Mouse (Mus musculus) thymus, postnatal 4 days (tissue): ENCODE data around the gene N4bp2l2.
"Not testable (repeated sequence)": the region's sequence is repeated elsewhere in the genome, so short reads cannot be mapped to it uniquely, and the experiment has no call there.

ENCODE experiments used
- DNase-seq: peaks from one replicate; pipeline ENCODE4 v3.0.0; 2021

Gene N4bp2l2

DNA sequence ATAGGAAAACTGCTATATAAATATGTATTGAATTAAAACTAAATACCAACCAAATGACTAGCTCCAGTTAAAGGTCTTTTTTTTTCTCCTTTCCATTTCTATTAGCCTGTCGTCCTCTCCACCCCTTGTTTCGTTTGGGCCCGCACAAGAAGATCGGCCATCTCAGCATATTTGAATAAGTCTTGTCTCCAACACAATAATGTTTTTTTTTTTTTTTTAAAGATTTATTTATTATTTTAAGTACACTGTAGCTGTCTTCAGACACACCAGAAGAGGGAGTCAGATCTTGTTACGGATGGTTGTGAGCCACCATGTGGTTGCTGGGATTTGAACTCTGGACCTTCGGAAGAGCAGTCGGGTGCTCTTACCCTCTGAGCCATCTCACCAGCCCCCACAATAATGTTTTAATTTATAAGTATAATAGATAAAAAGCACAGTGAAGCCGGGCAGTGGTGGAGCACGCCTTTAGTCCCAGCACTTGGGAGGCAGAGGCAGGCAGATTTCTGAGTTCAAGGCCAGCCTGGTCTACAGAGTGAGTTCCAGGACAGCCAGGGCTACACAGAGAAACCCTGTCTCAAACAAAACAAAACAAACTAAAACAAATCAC lies at the start of gene N4bp2l2:
Gene N4bp2l2, minus strand, starts transcription at position 51 of the 607 bp plus-strand sequence.
- not testable (repeated sequence) for DNase-seq

DNA sequence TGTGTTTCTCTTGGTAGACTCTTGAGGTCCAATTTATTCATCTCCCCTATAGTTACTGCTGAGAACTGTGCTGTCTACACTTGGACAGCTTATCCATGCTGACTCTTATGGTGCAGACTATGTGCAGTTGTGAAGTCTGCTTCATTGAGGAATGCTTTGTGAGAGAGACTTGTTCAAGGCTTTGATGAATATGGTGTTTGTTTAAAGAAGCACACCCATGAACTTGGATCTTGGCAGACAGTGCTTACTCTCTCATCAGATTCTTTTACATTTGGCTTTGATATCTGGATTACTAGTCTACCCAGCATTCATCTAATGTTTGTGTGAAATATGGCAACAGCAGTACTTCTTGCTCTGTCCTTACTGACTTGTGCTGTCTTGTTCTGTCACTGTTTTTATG lies 47.4 kb upstream of the N4bp2l2 start:
- DNase-seq = no peak

DNA sequence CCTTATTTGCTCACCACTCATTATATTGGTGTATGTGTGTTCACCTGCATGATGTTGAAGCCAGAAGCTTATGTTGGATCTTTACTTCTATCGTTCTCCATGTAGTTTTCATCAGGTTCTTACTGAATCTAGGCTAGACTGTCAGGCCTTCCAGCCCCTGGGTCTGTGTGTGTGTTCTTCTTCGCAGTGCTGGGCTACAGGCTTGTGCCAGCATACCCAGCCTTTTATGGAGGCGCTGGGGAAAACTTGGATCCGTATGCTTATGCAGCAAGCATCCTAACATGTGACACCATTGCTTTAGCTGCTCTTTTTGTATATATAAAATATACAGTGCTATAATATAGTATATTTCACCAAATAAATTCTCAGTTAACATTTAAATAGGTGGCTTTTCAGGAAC lies 45.5 kb upstream of the N4bp2l2 start:
- no peak for DNase-seq

DNA sequence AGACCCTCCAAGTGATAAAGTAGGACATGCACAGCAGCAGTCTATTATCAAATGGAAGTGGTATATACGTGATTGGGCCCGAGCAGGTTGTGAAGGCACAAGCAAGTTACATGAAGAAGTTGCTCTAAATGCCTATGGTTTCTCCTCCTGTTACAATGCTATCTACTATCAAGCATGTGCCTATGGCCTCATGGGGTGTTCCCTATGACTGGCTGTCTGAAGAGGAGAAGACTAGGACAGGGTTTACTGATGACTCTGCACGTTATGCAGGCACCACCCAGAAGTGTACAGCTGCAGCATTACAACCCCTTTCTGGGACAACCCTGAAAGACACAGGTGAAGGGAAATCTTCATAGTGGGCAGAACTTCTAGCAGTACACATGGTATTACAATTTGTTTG lies 41.2 kb upstream of the N4bp2l2 start:
- not testable (repeated sequence) for DNase-seq

DNA sequence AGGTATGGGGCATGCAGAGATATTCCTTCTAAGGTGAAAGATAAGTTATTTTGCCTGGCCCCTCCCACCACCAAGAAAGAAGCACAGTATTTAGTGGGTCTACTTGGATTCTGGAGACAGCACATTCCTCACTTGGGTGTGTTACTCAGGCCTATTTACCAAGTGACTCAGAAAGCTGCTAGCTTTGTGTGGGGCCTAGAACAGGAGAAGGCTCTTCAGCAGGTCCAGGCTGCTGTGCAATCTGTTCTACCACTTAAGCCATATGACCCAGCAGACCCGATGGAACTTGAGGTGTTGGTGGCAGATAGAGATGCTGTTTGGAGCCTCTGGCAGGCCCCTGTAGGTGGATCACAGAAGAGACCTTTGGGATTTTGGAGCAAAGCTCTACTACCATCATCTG lies 40.7 kb upstream of the N4bp2l2 start:
- not testable (repeated sequence) for DNase-seq

DNA sequence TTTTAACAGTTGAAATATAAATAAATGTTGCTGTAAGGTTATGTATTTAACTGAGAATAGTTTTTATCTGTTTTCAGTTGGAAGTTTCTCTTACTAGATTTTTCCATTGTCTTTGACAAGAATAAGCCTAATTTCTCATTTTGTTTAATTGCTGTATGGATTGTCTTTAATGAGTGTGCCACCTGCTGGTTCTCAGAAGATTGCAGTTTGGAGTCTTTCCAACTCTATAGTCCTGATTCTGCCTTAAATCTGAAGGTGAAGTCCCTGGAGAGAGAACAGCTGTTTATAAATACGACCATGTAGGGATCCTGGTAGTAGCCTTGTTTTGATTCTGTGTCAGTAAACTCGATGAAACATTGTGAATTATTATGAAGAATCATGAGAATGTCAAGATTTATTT lies 36.7 kb upstream of the N4bp2l2 start:
- peak; percentile 64 for DNase-seq

DNA sequence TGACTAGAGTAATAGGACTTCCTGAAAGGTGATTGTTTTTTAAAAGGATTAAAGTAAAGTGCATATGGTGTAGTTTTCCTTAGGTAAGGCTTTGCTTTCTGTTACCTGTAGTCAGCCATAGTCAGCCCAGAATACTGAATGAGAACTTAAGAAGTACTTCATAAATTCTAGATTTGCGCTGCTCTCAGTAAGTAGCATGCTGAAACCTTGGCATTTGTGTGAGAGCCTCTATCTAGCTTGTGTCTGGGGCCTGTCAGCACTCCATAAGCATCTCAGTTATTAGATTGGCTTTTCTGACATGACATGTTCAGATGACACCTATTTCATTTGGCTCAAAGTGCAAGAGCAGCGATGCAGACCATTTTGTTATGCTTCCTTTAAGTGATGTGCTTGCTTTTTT lies 27.3 kb upstream of the N4bp2l2 start:
- DNase-seq = no peak

DNA sequence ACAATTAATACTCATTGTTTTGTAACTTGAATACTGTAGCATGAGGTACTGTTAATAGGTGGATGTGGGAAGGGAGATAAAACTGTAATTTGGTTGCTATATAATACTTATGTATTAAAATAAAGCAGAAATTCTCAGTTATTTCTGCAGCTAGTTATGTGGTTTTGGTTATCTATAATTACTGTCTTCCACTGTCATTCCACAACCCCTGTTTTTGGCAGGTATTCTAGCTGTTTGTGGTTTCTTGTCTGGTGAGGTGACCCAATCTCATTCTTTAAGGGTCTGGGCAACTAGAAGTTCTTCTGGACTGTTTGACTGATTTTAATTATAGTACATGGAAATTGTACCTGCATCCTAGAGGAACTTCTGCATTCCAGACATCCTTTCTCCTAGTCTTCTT lies 24.7 kb upstream of the N4bp2l2 start:
- DNase-seq = no peak

DNA sequence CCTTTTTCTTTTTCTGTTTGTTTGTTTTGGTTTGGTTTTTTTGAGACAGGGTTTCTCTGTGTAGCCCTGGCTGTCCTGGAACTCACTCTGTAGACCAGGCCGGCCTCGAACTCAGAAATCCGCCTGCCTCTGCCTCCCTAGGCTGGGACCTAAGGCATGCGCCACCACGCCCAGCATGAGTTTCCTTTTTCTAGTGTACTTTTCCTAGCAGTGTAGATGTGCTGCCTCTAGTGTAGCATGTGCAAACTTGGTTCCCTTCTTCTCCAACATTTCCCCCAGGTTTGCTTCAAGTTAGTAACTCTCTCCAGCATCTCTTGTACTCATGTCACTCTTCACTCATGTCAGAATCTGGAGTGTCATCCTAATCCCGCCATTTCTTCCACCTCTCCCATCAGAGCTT lies 16.9 kb upstream of the N4bp2l2 start:
- DNase-seq = not testable (repeated sequence)

DNA sequence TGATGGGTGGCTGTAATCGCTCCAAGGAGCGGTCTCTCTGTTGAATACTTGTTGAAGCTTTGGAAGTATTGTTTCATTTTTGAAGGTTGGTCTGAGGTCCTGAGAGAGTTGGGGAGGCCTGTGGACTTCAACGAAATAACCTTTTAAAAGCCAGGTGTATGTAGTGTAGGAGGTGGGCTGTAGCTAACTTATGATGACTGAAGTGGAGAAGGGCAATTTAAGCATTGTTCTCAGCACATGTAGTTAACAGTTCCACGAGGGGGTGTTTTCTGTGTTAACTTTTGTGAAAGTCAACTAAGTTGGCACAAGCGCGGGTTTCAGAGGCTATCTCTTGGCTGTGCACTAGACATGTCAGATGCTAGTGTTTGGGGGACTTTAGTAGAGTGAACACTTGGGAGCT lies 8.9 kb upstream of the N4bp2l2 start:
- no peak for DNase-seq

DNA sequence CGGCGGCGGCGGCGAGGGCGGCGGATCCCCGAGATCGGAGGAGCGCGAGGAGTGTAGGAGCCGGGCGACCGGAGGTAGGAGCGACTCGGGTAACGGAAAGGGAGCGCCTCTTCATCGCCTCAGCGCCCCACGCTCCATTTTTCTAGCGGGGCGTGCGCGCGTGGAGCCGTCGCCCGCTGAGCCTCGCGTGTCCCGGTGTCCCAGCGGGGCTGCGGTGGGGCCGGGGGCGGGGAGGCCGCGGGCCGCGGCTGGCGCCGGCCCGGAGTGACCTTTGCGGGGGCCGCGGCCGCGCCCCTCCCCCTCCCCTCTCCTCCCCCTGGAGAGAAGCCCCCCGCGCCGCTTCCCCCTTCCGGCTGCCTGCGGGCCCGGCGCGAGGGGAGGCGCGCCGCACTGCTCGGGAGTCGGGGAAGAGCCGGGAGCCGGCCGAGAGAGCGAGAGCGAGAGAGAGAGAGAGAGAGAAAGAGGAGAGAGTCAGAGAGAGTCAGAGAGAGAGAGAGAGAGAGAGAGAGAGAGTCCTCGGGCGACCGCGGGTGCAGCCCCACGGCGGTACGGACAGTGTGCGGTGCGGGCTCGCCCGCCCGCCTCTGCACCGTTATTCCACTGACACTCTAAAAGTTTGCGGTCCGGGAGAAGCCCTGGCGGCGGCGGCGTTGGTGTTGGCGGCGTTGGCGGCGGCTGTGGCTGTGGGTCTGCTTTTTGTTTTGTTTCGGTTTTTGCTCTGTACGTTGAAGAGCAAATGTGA lies 8.1 kb upstream of the N4bp2l2 start:
- DNase-seq = peak; percentile 76

DNA sequence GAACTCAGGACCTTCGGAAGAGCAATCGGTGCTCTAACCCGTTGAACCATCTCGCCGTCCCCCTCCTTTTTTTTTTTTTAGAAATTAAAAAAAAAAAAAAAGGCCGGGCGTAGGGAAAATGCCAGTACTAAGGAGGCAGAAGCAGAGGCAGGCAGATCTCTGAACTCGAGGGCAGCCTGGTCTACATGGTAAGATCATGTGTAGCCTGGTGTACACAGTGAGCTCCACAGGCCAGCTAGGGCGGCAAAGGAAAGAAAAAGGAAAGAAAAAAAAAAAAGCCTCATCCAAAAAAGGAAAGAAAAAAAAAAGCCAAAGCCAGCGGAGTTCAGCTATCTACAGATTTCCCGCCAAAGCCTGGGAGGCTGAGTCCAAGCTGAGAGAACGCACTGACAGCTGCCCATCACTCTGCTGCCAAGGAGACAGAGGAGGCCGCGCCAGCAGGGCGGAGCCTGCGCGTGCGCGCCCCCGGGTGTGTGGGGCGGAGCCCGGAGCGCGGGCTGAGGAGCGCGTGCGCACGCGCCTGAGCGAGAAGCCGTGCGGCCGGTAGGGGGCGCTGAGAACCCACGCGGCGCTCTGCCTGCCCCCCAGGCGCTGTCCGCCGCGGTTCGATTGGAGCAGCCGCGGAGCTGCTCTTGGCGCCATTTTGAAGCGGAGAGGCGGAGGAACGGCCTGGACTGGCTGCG lies 7.3 kb upstream of the N4bp2l2 start, which contains the start of gene Pds5b:
Gene Pds5b, plus strand, starts transcription at position 587 of the 683 bp plus-strand sequence.
- peak; percentile 98 for DNase-seq

DNA sequence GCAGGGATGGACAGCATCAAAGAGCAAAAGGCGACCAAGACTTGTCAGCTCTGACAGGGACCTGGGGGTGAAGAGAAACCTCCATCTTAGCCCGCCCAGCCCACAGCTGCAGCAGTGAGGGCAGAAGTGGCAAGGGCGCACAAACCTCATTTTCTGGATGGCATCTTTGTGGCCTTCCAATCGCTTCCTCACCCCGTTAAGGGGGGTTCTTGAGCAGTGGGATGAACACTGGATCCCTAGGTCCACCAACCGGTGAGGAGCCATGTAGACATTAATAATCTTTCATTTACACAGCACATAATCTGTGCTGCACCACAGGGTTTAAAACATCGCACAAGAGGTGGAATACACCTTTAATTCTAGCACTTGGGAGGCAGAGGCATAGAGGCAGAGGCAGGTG lies 6.4 kb upstream of the N4bp2l2 start:
- no peak for DNase-seq

DNA sequence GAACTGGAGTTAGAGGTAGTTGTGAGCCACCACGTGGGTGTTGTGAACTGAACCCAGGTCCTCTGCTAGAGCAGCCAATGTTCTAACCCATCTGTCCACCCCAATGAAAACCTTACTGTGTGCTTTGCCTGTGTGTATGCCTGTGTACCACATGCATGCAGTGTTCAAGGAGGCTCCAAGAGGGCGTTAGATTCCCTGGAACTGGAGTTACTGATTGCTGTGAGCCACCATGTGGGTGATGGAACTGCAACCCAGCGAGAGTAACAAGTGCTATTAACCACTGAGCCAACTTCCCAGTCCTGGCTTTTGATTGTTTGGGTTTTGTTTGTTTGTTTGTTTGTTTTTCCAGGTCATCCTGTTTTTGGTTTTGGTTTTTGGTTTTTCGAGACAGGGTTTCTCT lies 2.7 kb upstream of the N4bp2l2 start:
- DNase-seq = no peak

DNA sequence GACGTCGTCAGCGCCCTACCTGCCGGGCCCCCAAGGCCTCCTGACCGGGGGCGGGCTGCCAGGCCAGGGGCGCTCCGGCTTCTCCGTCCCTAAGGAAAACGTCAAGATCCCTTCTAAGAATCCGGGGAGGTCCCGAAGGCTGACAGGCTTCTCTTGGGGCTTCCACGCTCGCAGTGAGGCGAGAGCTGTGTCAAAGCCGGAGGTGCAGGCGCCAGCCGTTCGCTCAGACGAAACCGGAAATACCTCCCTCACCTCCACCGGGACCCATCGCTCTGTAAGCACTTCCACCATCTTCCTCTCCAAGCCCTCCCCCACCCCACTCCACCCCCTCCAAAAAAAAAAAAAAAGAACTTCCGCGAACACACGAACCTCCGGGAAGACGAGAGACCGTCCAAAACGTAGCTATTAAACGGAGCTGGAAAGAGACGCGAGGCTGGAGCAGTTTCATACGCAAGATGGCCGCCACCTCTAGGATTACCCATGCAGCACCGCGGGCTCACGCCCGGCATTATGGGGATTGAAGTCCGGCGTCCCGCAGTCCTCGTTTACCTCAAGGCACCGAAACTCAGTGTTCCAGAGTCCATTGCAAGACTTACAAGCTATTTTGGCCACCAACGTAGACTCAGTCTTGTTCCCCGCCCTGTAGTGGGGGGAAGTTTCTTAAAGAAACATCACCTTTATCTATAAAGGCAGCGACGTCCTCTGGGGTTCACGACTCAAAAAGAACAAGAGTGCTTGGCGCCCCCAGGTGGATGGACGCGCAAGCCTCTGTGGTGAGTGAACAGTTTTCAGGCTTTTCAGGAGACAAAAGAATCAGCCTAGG lies 640 bp downstream of the N4bp2l2 start:
- DNase-seq = peak; percentile 98

DNA sequence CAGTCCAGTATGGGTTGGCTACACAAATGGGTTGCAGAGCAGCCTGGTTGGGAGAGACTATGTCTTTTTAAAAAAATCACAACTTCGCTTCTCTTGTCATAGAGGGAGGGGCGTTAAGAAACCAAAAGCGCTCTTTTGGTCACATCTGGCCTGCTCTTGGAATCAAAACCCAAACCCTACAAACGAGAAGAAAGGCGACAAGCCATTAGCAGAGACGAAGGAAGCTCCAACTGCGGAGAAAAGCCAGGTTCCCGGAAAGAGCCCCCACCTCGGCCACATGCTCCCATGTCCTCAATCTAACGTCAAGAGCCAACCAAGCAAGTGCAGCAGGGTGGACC lies 1.2 kb downstream of the N4bp2l2 start:
- no peak for DNase-seq

DNA sequence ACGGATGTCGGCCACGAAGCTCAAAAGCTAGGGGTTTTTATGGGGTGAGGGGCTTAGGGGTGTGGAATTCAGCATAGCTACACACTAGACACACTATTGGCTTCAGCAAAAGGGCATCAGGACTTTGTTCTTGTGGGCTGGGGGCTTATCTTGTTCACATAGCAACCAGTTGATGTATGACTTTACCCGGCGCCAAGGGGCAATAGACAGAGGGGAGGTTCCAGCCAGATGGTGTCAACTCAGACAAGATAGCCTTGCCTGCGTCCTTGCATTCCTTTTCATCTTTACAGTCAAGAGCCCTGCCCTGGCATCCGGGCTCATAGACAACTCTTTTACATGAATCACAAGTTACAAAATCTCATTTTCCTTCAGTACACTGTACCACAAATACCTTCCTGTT lies 2.1 kb downstream of the N4bp2l2 start:
- DNase-seq = not testable (repeated sequence)

DNA sequence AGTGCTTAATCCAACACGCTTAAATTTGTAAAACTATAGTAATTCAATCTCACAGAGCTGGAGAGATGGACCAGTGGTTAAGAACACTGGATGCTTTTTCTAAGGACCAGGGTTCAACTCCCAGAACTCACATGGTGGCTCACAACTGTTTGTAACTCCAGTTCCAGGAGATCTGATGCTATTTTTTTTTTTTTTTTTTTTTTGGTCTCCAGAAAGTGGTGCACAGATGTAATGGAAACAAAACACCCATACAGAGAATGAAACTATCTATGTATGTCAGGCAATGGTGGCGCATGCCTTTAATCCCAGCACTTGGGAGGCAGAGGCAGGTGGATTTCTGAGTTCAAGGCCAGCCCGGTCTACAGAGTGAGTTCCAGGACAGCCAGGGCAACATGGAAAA lies 5.7 kb downstream of the N4bp2l2 start:
- not testable (repeated sequence) for DNase-seq

DNA sequence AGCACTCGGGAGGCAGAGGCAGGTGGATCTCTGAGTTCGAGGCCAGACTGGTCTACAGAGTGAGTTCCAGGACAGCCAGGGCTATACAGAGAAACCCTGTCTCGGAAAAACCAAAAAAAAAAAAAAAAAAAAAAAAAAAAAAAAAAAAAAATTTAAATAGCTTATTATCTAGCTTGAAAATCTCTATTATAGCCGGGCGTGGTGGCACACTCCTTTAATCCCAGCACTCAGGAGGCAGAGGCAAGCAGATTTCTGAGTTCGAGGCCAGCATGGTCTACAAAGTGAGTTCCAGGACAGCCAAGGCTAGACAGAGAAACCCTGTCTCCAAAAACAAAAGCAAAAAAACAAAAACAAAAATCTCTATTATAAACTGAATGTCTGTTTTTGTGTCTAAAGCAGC lies 6.6 kb downstream of the N4bp2l2 start:
- not testable (repeated sequence) for DNase-seq

DNA sequence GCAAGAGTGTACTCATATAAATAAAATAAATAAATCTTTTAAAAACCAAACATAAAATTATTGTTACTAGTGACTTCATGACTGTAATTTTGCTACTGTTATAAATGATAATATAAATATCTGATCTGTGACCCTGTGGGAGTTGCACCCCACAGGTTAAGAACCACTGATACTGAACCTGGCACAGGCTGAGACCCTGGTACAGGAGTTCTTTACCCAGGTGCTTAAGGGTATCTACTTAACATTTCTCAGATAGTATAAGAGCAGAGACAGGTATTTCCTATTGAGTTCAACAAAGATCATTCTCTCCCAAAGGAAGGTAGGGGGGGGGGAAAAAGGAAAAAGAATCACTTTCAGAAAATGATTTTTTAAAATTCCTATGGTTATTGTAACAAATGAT lies 11.4 kb downstream of the N4bp2l2 start:
- no peak for DNase-seq

DNA sequence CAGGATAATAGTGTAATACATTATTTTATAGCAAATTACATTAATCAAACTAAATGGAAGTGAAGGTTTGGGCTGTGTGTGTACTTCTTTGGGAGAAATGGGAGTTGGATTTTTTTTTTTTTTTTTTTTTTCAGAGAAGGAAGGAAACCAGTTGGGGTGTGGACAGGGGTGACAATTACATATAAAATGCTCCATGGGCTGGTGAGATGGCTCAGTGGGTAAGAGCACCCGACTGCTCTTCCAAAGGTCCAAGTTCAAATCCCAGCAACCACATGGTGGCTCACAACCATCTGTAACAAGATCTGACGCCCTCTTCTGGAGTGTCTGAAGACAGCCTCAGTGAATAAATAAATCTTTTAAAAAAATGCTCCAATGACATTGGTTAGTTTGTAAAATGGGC lies 13.4 kb downstream of the N4bp2l2 start:
- DNase-seq = no peak

DNA sequence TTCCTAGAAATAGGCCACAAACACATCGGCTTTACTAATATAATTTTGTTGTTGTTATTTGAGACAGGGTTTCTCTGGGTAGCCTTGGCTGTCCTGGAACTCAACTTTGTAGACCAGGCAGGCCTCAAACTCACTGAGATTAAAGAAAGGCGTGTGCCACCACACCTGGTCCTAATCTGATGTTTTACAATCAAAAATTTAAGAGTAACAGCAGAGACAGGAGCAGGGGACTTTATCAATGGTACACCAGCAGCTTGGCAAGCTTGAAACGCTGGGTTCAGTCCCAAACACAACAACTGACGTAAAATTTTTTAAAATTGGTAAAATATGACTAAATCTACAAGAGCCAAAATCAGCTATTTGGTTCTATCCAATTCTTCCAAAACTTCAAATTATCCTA lies 21.1 kb downstream of the N4bp2l2 start:
- no peak for DNase-seq

DNA sequence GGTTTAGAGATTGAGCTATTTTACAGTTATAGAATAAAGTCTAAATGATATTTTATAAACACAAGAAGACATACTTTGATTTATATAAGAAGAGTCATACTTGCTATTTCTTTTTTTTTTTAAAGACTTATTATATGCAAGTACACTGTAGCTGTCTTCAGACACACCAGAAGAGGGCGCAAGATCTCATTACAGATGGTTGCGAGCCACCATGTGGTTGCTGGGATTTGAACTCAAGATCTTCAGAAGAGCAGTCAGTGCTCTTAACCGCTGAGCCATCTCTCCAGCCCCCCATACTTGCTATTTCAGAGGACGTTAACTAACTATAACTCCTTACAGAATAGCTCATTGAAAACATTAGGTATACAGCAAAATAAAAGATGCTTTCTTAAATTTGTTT lies 22.6 kb downstream of the N4bp2l2 start:
- DNase-seq = not testable (repeated sequence)
